Mouse (Mus musculus): ENCODE data around the gene Trp53rkb.
"Not testable (repeated sequence)": the region's sequence is repeated elsewhere in the genome, so short reads cannot be mapped to it uniquely, and the experiment has no call there.

The Trp53rkb gene

GRCm38 (mm10) chr2:166792355-166792754 lies at the start of gene Trp53rkb:
Gene Trp53rkb, plus strand, starts transcription at chr2:166792531.
- in situ Hi-C loops (cut with MboI, MseI): no loop called here

GRCm38 (mm10) chr2:166743504-166743903 lies 48.8 kb upstream of the Trp53rkb start:
- in situ Hi-C loops (cut with MboI, MseI): no loop called here

GRCm38 (mm10) chr2:166744433-166744832 lies 47.9 kb upstream of the Trp53rkb start:
- in situ Hi-C loops (cut with MboI, MseI): no loop called here

- in situ Hi-C loops (cut with MboI, MseI): no loop called here
Observed at GRCm38 (mm10) chr2:166745849-166746248, 46.5 kb upstream of the Trp53rkb start.

GRCm38 (mm10) chr2:166746261-166746913 lies 45.9 kb upstream of the Trp53rkb start:
- in situ Hi-C loops (cut with MboI, MseI): not testable (repeated sequence)

GRCm38 (mm10) chr2:166750620-166751191 lies 41.6 kb upstream of the Trp53rkb start:
- in situ Hi-C loops (cut with MboI, MseI): no loop called here

GRCm38 (mm10) chr2:166754194-166754593 lies 38.1 kb upstream of the Trp53rkb start:
- in situ Hi-C loops (cut with MboI, MseI): no loop called here

- in situ Hi-C loops (cut with MboI, MseI): no loop called here
Observed at GRCm38 (mm10) chr2:166754760-166755159, 37.6 kb upstream of the Trp53rkb start.

GRCm38 (mm10) chr2:166757969-166758368 lies 34.4 kb upstream of the Trp53rkb start:
- in situ Hi-C loops (cut with MboI, MseI): no loop called here

GRCm38 (mm10) chr2:166764051-166764450 lies 28.3 kb upstream of the Trp53rkb start:
- in situ Hi-C loops (cut with MboI, MseI): no loop called here

GRCm38 (mm10) chr2:166767591-166767990 lies 24.7 kb upstream of the Trp53rkb start:
- in situ Hi-C loops (cut with MboI, MseI): no loop called here

GRCm38 (mm10) chr2:166771396-166771795 lies 20.9 kb upstream of the Trp53rkb start:
- in situ Hi-C loops (cut with MboI, MseI): no loop called here

- in situ Hi-C loops (cut with MboI, MseI): no loop called here
Observed at GRCm38 (mm10) chr2:166773587-166773986, 18.7 kb upstream of the Trp53rkb start.

- in situ Hi-C loops (cut with MboI, MseI): no loop called here
Observed at GRCm38 (mm10) chr2:166774275-166774674, 18.1 kb upstream of the Trp53rkb start.

GRCm38 (mm10) chr2:166775357-166775893 lies 16.9 kb upstream of the Trp53rkb start:
- in situ Hi-C loops (cut with MboI, MseI): loop anchor here (5.0 kb wide), 1 partner anchor 178 kb away; no protein-coding TSS in a partner anchor

- in situ Hi-C loops (cut with MboI, MseI): loop anchor here (5.0 kb wide), 1 partner anchor 179 kb away; no protein-coding TSS in a partner anchor
Observed at GRCm38 (mm10) chr2:166776272-166776671, 16.1 kb upstream of the Trp53rkb start.

GRCm38 (mm10) chr2:166779956-166780355 lies 12.4 kb upstream of the Trp53rkb start:
- in situ Hi-C loops (cut with MboI, MseI): loop anchor here (5.0 kb wide), 1 partner anchor 183 kb away; no protein-coding TSS in a partner anchor

- in situ Hi-C loops (cut with MboI, MseI): no loop called here
Observed at GRCm38 (mm10) chr2:166780980-166781578, 11.3 kb upstream of the Trp53rkb start.

- in situ Hi-C loops (cut with MboI, MseI): no loop called here
Observed at GRCm38 (mm10) chr2:166784376-166784775, 8.0 kb upstream of the Trp53rkb start.

- in situ Hi-C loops (cut with MboI, MseI): loop anchor here (5.0 kb wide), 1 partner anchor 74 kb away; the partner anchor contains the start of gene Prex1
Observed at GRCm38 (mm10) chr2:166786353-166787004, 5.9 kb upstream of the Trp53rkb start.

- in situ Hi-C loops (cut with MboI, MseI): no loop called here
Observed at GRCm38 (mm10) chr2:166791738-166792137, 593 bp upstream of the Trp53rkb start.
